Mouse (Mus musculus): ENCODE measurements around the gene Ppp1r16b.

Gene Ppp1r16b

DNA sequence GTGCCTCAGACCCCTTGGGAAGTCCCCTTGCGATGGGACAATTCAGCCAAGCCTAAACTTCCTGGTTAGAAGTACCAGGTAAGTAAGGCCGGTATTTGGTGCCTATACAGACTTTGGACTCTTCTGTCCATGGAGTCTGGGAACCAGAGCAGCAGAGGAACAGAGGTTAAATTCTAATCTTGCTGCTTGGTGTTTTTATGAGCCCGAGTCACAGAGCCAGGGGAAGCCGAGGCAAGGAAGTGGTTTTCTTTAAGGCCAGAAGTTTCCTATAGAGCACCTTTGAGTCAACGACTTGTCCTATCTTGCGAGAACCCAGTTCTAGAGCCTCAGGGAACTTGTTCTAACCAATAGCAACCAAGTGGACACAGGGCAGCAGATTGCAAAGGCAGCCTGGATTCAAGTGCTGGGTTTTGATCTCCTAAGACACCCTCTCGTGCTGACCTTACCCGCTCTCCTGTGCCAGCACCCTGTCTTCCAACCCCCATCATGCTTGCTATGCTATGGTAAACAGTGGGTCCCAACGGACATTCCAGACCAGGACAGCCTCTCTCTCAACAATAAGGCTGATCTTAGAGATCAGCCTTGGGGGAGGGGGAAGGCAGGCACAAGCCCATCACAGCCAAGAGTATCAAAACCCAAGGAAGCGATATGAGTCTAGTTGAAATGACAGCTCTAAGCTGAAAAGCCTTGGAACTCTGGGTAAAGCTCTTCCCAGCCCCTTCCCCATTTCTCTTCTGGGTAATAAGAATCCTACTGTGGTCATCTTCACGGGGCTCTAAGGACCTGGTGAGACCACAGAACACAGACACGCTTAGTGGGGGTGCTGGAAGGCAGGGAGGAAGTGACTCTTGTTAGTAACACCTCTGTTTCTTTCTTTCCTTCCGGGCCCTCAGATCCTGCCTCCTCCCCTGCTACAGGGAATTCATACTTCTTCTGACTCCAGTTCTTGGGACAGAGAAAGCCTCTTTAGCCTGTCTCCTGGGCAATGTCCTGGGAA lies 4.3 kb downstream of the Ppp1r16b start:
- no peak for DNase-seq

DNA sequence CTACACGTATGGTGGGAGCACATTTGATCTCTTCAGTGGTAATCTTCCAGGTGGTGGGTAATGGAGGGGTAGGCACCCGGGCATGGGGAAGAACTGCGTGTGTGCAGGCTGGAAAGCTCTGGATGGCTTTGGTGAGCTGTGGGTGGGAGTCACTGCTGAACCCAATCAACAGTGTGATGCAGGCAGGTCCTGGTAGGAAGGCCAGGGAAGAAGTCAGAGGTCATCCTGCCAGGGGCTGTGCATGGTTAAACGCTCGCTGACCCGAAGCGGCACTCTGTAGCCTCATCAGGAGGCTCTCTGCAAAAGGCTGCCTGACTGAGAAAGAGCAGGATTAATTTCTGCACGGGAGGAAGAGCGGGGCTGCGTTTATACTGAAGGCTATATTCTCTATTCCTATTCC lies 5.4 kb downstream of the Ppp1r16b start:
- no peak for DNase-seq

DNA sequence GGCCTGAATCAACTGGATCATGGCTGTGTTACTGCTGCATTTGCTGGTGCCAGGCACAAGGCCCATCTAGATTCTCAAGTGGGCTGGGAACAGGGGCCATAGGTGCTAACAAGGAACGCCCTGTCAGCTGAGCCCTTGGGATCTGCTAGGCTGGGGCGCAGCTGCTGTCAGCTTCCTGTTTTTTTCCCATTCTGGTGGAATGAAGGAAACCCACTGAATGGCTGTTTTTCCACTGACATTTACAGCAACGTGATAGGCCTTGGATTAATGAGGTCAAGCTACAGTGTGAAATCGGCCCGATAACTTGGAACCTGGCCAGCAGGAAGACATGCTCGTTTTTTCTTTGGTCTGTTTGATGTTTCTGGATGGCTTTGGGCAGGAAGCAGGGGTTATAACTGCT lies 7.6 kb downstream of the Ppp1r16b start:
- no peak for DNase-seq

DNA sequence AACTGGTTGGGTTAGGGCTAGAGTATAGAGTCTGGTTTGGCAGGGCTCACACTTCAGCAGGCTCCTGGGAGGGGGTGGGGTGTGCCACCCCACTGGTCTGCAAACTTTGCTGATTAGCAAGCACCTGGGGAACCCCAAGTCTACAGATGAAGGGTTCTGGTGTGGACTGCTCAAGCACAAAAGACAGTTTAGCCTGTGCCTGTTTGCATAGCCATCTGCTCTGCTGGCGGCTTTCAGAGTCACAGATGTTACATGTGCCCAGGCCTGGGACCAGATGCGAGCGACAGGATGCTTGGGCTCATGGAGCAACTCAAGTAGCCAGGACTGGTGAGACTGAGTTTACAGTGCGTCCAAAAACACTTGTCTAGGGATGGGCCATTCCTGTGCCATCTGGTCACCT lies 8.3 kb downstream of the Ppp1r16b start:
- peak; percentile 56 to 64 for DNase-seq

DNA sequence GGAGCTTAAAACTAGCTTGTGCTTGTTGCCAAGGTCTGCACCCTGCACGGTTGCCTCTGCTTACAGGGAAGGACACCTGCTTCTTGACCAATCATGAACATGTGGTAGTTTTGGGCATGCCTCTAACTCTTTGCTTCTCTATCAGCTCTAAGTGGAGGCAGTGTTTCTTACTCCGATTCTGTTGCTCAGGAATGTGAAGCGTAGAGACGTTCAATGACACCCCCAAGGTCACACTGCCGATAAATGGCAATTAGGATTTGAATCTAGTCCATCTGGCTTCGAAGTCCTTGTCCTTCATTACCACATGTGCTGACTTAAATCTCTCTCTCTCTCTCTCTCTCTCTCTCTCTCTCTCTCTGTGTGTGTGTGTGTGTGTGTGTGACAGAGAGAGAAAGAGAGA lies 8.9 kb downstream of the Ppp1r16b start:
- DNase-seq, result no peak

DNA sequence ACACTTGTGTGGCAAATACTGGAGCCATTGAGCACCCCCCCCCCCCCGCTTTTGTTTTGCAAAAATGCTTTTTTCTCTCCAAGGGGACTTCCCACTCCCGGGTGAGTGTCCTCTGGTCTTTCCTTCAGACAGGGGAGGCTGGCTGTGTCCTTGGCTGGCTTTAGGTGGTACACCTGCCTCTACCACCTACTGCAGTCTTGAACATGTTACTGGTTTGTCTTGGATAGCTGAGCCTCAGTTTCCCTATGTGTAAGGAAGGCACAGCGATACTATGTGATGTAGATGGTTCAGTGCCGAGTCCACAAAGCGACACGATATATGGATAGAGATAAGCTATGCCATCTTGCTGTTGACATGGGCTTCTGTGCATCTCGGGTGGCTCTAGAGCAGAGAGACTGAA lies 9.6 kb downstream of the Ppp1r16b start:
- no peak for DNase-seq

DNA sequence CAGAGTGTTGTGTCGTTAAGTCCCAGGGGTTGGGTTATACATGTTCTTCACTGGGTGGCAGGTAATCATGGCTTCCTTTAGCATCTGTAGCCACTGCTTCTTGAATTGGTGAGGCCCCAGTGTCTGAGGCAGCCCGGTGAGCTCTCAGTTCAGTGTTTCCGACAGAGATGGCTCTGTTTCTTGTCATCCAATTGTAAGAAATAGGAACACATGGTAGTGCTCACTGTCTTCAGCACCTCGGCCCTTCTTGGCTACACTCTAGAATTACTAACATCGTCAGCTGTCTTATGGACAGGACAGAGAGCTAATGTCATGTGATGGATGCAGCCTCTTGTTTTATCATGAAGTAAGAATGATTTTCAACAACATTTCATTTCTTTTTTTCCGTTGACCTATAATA lies 10.0 kb downstream of the Ppp1r16b start:
- DNase-seq, result no peak

DNA sequence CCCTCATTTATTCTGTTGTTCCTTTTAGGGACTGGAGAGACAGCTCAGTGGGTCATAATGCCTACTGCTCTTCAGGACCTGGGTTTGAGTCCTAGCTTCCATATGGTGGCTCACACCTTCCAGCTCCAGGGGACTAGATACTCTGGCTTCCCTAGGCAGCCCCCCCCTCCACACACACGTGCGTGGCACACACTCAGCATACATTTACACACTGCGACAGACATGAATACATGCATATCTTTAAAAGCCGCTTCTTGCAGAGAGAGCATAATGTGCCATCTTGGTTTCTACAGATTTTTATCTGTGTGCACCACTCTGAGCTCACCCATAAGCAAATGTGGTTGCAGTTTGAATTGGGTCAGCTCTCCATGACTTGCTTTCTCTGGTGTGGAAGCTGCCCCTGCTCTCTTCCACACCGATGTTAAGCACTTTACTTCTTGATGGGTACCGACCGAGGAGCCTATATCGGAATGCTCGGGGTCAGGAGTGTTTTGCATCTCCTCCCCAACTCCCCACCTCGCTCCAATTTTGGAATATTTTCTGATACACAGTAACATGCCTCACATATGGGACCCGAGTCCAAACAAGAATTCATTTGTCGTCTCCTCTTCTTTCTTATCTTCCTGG lies 10.8 kb downstream of the Ppp1r16b start:
- DNase-seq, result no peak

DNA sequence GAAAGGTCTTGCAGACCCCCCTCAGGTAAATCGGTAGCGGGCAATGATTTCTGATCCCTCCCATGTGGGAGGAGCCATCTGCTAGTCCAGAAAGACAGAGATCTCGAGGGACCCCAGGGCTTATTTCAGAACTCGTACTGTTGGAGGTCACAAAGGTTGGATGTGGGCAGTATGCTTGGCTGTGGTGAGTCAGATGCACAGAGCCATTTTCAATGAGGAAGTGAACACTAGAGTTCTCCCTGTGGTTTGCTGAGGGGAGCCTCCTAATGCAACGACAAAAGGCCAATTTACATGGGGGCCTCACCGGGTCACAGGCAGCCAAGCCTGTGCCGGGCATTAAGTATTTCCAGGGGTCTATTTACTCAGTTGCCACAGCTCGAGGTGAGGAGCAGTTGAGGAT lies 12.7 kb downstream of the Ppp1r16b start:
- DNase-seq, result no peak

DNA sequence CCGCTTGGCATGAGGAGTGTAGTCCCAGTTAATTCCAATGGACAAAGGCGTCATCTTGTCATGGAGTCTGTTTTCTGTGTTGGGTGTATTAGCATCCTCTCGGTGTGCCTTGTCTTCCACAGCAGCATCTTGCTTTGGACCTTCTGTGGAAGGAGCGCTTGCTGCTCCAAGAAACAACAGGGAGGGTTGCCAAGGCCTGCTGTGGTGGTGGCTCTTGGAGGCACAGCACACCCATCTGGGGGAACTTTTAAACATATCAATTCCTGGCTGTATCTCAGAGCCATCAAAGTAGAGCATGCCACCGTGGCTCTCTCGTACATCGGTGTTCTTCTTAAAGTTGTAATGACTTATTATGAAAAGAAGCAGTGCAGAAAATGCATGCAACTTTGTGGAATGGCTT lies 13.9 kb downstream of the Ppp1r16b start:
- no peak for DNase-seq

DNA sequence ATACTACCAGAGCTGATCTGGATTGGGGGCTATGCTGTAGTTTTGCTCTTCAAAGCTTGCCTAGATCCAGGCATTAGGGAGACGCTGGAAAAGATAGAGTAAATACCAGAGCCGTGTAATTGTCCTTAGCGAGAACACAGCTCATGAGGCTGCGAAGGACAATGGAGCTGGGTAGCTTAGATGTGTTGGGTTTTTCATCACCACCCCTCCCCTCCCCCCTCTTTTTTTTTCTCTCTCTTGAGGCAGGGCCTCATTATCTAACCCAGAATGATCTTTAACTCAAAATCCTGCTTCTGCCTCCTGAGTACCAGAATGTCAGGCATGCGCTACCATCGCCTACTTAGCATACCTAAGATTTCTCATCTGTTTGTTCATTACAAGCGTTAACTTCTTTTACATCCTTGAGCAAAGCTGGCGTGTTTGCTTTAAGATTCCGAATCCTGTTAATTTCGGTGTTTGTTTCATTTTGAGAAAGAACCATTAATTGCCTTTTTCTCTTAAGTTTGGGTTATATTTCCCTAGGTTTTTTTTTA lies 15.2 kb downstream of the Ppp1r16b start:
- DNase-seq, result no peak

DNA sequence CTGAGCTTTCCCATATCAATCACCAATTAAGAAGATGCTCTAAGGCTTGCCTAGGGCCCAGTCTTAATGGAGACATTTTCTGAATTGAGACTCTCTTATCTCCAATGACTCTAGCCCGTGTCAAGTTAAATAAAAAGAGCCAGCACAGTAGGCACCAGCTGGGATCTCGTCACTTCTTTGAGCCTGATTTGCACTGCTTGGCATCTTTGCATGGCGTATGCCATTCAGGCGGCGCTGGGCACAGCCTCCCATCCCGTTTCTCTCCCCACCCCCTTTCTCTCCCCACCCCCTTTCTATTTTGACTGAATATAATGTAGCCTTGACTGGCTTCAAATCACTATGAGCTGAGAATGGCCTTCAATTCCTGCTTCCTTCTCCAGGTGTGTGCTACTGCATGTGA lies 16.5 kb downstream of the Ppp1r16b start:
- DNase-seq, result no peak

DNA sequence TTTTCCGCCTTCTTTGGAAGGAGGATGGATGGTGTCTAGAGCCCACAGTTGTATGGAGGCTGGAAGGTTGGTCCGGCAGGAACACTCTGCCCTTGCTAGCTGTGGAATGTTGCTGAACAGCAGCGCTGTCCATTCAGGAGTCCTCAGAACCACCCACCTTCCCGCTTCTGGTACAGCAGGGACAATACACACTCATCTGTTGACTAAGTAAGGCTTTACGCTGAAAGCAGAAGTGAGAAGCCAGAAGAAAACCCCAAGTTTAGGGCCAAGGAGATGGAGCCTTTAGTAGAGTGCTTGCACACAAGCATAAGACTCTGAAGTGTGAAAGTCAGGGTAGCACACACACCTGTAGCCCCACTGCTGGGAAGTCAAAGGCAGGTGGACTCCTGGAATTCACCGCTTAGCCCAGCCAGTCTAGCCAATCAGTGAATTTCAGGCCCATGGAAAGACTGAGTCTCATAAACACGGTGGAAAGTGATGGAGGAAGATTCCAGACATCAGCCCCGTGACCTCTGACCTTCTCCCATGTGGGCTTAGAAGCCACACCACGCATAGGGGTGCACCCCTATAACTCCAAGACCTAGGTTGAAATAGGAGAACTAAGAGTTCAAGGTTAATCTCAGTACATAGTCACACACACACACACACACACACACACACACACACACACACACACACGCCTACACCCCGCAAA lies 17.3 kb downstream of the Ppp1r16b start:
- no peak for DNase-seq

DNA sequence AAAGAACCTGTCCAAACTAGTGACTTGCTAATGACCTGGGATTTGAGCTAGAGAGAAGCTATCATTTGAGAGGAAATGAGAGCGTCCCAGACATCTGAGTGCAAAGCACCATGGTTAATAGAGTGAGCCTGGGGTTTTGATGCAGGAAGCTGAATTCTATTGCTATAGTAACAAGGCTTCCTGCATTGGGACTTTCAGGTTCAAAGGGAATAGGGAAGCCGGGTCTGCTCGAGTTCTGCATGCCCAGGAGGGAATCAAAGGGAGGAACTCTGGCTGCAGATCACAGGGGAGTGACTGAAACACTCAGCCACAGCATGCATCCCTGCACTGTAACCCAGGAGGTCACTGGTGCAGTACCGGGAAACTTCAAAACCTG lies 17.8 kb downstream of the Ppp1r16b start:
- no peak for DNase-seq

DNA sequence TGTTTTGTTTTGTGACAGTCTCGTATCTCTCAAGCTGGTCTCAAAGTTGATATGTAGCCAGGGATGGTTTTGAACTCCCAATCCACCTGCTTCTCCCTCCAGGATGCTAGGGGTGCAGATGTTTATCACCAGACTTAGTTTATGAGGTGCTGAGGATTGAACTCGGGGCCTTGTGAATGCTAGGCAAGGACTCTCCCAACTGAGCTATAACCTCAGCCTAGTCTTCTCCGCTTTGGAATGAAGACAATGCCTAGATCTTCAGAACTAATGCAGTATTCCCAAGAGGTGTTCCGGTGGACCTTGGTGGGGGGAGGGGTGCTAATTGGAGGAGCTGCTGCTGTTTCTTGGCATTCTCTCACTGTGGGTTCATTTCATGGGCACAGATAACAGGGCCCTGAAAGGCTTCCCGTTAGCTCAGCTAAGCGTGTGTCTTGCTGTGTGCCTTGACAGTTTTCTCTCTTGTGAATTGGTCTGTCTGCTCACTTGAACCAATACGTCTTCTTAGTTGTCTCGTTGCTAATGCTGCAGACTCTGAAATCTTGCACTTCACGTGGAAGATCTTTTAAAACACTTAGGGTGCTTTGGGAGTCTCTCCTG lies 19.1 kb downstream of the Ppp1r16b start:
- no peak for DNase-seq

DNA sequence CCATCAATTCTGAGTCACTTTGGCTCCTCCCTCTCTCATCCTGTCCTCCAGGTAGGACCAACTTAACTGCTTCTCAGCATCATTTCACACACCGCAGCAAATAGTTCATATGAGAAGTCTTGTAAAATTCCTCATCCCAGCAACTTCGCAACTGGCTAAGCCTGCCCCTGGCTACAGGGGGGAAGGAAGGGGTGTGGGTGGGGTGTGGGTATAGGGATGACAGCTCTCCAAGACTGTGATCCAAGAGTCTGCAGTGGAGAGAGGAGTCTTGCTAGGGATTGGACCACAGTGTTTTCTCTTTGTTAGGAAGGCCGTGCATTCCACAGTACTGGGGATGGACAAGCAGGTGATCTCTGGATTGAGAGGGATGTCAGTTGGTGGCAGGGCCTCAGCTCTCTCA lies 19.7 kb downstream of the Ppp1r16b start:
- no peak for DNase-seq

DNA sequence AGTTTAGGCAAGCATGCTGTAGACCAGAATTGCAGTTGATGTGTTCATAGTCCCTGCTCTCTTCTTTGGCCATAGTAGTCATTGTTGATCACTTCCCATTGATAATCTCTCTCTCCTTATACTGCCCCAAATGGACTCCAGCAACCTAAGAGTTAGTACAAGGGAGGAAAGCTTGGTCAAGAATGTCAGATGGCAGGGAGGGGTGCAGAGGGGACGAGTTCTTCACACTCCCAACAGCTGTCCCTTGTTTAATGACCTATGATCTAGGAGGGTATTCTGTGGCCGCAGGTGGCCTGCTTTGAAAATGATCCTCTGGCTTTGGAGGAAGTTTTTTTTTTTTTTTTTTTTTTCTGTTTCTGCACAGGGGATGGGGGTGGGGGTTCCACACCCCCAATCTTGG lies 21.2 kb downstream of the Ppp1r16b start:
- DNase-seq, result no peak

DNA sequence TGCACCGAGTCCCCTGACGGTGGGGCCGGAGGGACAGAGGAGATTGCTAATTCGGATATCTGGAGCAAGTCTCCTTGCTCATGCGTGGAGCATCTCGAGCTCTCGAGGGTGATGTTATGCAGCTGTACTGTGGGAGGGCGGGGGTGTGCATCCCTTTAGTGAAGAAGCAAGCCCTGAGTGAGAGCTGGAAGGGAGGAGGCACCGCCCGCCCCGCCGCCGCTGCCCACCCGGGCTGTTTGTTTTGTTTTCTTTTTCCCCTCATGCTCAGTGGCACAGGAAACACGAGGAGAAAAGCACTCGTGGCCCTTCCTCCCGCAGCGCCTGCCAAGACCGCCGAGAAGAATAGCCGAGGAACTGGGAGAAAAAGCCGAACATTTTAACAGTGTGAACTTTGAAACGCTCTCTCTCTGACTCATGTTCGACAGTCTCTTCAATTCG lies 22.6 kb downstream of the Ppp1r16b start:
- DNase-seq, result peak; percentile 43 to 51

DNA sequence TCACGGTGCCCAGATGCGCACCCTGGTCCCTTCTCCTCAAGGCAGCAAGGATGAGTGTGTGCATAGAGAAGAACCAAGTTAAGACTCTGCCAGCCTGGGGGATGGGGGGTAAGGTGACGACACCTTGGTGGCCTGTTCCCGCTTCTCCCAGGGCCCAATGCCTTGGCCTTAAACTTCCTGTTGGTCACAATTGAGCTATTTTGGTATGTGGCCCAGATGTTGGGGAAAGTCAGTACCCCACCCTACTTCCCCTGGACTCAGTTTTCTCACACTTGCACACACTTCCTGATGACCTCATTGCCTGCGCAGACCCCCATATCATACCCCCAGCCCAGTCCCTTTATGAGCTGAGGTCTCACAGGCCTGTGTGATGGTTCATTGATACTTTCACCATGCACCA lies 23.9 kb downstream of the Ppp1r16b start:
- DNase-seq, result no peak

DNA sequence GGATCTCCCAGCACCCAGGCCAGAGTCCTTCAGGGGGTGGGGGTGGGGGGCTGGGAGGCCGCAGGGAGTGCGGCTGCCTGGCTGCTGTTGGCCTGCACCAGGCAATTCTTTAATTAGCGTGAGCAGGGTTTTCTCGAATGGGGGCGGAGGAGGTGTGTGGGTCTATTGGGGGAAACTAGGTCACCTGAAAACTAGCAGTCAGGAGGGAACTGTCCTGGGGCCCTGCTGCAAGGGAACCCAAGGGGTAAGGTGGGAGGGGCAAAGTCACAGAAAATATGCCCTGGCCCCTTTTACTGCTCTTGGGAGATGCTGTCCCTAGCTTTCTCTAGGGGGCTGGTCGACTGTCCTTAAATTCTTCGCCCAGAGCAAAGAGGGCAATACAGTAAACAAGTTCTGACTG lies 24.4 kb downstream of the Ppp1r16b start:
- no peak for DNase-seq

DNA sequence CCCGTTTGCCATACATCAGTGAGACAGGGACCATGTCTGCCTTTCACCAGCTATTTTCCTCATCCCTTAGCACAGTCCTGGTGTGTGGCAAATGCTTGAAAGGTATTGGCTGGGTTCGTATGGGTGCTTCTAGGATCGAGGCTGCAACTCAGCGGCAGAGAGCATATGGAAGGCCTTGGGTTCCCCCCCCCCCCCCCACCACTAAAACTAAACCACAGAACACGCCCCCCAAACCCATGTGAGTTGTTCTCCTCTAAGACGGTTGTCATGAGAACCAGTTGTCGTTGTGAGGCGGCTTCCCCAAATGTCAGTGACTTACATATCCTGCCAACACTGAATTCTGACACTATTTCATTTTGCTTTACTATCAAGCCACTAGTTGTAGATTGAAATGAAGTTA lies 24.9 kb downstream of the Ppp1r16b start:
- DNase-seq, result no peak

DNA sequence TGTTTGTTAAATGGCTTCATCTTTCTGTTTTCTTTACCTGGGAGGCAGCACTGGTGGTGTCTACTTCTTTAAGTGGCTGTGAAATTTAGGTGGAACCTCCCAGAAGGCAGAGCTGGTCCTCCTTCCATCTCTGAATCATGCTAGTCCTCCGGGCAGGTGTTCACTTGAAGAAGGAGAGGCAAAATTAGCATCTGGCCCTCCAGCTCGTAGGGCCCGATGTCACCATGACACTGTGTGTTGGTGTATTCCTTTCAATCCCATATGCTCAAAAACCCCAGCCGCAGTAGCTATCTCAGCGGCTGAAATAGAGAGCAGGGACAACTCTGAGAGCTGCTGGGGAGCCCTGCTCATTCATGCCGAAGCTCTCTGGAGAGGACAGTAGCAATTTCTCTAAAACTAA lies 27.0 kb downstream of the Ppp1r16b start:
- DNase-seq, result no peak

DNA sequence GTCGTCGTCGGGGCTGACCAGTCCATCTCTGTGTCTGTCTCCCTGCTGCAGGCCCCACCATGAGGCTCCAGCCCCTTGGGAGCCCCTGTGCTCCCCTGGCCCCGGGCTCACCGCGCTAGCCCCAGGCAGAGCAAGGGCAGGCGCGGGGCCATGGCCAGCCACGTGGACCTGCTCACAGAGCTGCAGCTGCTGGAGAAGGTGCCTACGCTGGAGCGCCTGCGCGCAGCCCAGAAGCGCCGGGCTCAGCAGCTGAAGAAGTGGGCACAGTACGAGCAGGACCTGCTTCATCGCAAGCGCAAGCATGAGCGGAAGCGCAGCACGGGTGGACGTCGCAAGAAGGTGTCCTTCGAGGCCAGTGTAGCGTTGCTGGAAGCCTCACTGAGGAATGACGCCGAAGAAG lies 30.6 kb downstream of the Ppp1r16b start:
- no peak for DNase-seq
